Mouse (Mus musculus): Measurements from ENCODE around the gene Slc25a23. TPM values are rescaled to one million over a fixed set of nuclear protein-coding genes. Genes with fewer than 3 reads are reported as not detected.
"Not testable (repeated sequence)": the region's sequence is repeated elsewhere in the genome, so short reads cannot be mapped to it uniquely, and the experiment has no call there.

The Slc25a23 gene
- polyA plus RNA-seq, 1 experiment from 2014 or later, result 42.8 TPM

DNA sequence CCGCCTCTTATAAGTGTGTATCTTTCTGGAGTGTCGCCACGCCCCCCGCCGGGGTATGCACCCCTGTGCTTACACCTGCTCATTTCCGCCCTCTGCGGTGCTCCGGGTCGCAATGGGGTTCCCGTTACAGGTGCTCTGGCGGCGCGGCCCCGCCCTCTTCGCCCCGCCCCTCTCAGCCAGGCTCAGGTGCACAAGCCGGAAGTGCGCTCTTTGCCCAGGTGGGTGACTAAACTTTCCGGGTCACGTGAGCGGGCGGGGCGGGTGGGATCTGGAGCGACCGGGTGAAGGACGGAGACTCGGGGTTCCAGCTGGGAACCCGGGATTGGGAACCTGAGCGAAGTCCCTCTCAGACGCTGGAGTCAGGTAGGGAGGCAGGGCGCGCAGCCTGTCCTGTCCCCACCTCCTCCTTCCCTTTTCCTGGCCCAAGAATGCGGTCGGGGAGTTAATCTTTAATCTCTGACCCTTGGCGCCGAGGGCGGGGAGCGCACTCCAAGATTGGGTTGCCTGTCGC is 2.4 kb upstream of the Slc25a23 start:
- Histone ChIP-seq H3K4me2 (ENCODE audit: low read length) (peak overlapping the region; percentile 62), H3K4me3 (ENCODE audit: low read depth, low read length) (peak overlapping the region; percentile 37), H3K9ac (ENCODE audit: low read depth, low read length) (peak overlapping the region; percentile 15), H3K36me3 (ENCODE audit: control insufficient read depth, insufficient read depth, low read length) (no peaks in the 10 kb centered on the region), H3K9me3 (replicated peaks; ENCODE audit: control insufficient read depth, low read length, poor library complexity, severe bottlenecking) (no peaks in the 10 kb centered on the region), H3K27me3 (ENCODE audit: control insufficient read depth, insufficient read depth, low read depth, low read length) (peaks cover 31% of the 10 kb centered on the region), H3K27ac (ENCODE audit: low read length) (no peak overlapping the region), H3K4me1 (ENCODE audit: control insufficient read depth, insufficient read depth, low read length) (peaks cover 25% of the 10 kb centered on the region)
- WGBS, result under 1% methylated on average over 38 of the region's 39 CpGs
- ATAC-seq, result no peak

- H3K36me3 ChIP-seq (ENCODE audit: control insufficient read depth, insufficient read depth, low read length), result no peaks in the 10 kb centered on the region
- H3K4me2 ChIP-seq (ENCODE audit: low read length), result peak overlapping the region; percentile 66
- no peak overlapping the region for H3K9ac ChIP-seq (ENCODE audit: low read depth, low read length)
- H3K9me3 ChIP-seq (replicated peaks; ENCODE audit: control insufficient read depth, low read length, poor library complexity, severe bottlenecking), result no peaks in the 10 kb centered on the region
- 39% methylated on average over 10 of the region's 10 CpGs for WGBS
- peak overlapping the region; percentile 91 for H3K4me3 ChIP-seq (ENCODE audit: low read depth, low read length)
- peaks cover 31% of the 10 kb centered on the region for H3K27me3 ChIP-seq (ENCODE audit: control insufficient read depth, insufficient read depth, low read depth, low read length)
- no peak for ATAC-seq
- no peak overlapping the region for H3K27ac ChIP-seq (ENCODE audit: low read length)
- peaks cover 25% of the 10 kb centered on the region for H3K4me1 ChIP-seq (ENCODE audit: control insufficient read depth, insufficient read depth, low read length)
These were observed 1.4 kb upstream of the Slc25a23 start for GRCm38 (mm10) chr17:57061069-57061468.

- H3K27me3 ChIP-seq (ENCODE audit: control insufficient read depth, insufficient read depth, low read depth, low read length), result peaks cover 31% of the 10 kb centered on the region
- peak overlapping the region; percentile 87; the same call in 1 of the 2 replicates for H3K9ac ChIP-seq (ENCODE audit: low read depth, low read length)
- H3K36me3 ChIP-seq (ENCODE audit: control insufficient read depth, insufficient read depth, low read length), result no peaks in the 10 kb centered on the region
- peaks cover 25% of the 10 kb centered on the region for H3K4me1 ChIP-seq (ENCODE audit: control insufficient read depth, insufficient read depth, low read length)
- peak overlapping the region; percentile 66 for H3K4me2 ChIP-seq (ENCODE audit: low read length)
- 0% methylated on average over 44 of the region's 44 CpGs for WGBS
- no peaks in the 10 kb centered on the region for H3K9me3 ChIP-seq (replicated peaks; ENCODE audit: control insufficient read depth, low read length, poor library complexity, severe bottlenecking)
- peak overlapping the region; percentile 91 for H3K4me3 ChIP-seq (ENCODE audit: low read depth, low read length)
- H3K27ac ChIP-seq (ENCODE audit: low read length), result peak overlapping the region; percentile 85
- ATAC-seq, result peak; percentile 93
These were observed 653 bp upstream of the Slc25a23 start for GRCm38 (mm10) chr17:57060231-57060801.

DNA sequence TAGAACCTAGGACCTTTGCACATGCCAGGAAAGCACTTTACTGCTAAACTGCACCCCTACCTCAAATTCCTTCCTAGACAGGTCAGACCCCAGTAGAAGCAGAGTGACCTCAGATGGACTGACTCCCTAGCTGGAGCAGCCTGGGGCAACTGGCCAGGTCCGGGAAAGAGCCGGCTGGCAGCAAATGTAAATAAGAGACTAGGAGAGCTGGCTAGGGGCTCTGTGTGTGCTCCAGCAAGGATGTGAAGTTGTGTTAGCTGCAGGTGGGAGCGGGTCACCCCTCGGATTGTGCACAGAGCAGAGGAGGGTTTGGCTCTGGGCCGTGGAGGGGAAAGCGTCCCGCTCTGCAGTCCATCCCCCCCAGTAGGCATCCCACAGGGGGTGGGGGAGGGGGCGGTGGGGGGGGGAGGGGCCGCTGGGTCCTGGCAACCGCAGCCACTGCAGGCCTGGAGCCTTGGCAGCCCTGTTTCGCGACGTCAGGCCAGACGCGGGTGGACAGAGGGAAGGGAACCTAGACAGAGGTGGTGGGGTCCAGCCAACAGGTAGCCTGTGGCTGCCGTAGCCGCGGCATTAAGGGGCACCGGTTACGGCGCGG is 675 bp downstream of the Slc25a23 start, which contains the start of gene Crb3:
Gene Crb3, plus strand, starts transcription at position 215 of the 595 bp plus-strand sequence.
- peaks cover 25% of the 10 kb centered on the region for H3K4me1 ChIP-seq (ENCODE audit: control insufficient read depth, insufficient read depth, low read length)
- peaks cover 3% of the 10 kb centered on the region; the same call in 1 of the 2 replicates for H3K36me3 ChIP-seq (ENCODE audit: control insufficient read depth, insufficient read depth, low read length)
- ATAC-seq, result peak; percentile 2
- H3K27ac ChIP-seq (ENCODE audit: low read length), result peak within 1 kb of the TSS; percentile 85
- WGBS, result 0% methylated on average over 10 of the region's 22 CpGs
- H3K9me3 ChIP-seq (replicated peaks; ENCODE audit: control insufficient read depth, low read length, poor library complexity, severe bottlenecking), result no peaks in the 10 kb centered on the region
- H3K9ac ChIP-seq (ENCODE audit: low read depth, low read length), result peak within 1 kb of the TSS; percentile 87
- H3K4me2 ChIP-seq (ENCODE audit: low read length), result peak within 1 kb of the TSS; percentile 66
- peaks cover 26% of the 10 kb centered on the region for H3K27me3 ChIP-seq (ENCODE audit: control insufficient read depth, insufficient read depth, low read depth, low read length)
- peak within 1 kb of the TSS; percentile 91 for H3K4me3 ChIP-seq (ENCODE audit: low read depth, low read length)

DNA sequence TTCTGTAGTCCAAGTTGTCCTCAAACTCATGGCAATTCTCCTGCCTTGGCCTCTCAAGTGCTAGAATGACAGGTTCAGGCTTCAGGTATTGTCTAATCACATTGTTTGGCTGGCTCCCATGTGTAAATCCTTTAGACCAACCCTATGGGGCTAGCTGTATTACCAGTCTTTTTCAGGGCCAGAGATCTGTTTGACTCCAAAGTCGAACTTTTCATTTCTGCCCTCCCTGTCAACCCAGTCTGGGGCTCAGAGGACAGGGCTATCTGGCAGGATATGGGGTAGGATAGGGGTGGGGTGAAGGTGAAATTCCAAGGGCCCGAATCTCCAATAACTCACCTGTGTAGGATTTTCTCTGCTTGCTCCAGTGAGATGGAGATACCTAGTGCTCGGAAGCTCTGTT is 3.4 kb downstream of the Slc25a23 start:
- peaks cover 19% of the 10 kb centered on the region for H3K36me3 ChIP-seq (ENCODE audit: control insufficient read depth, insufficient read depth, low read length)
- ATAC-seq, result no peak
- H3K27me3 ChIP-seq (ENCODE audit: control insufficient read depth, insufficient read depth, low read depth, low read length), result peaks cover 3% of the 10 kb centered on the region
- no peak overlapping the region for H3K4me2 ChIP-seq (ENCODE audit: low read length)
- no peak overlapping the region for H3K27ac ChIP-seq (ENCODE audit: low read length)
- no peak overlapping the region for H3K9ac ChIP-seq (ENCODE audit: low read depth, low read length)
- WGBS, result 94% methylated on average over 3 of the region's 3 CpGs
- no peaks in the 10 kb centered on the region for H3K9me3 ChIP-seq (replicated peaks; ENCODE audit: control insufficient read depth, low read length, poor library complexity, severe bottlenecking)
- H3K4me3 ChIP-seq (ENCODE audit: low read depth, low read length), result no peak overlapping the region
- H3K4me1 ChIP-seq (ENCODE audit: control insufficient read depth, insufficient read depth, low read length), result peaks cover 16% of the 10 kb centered on the region

GRCm38 (mm10) chr17:57051679-57052078 is 8.0 kb downstream of the Slc25a23 start:
- H3K27me3 ChIP-seq (ENCODE audit: control insufficient read depth, insufficient read depth, low read depth, low read length); ATAC-seq; H3K4me3 ChIP-seq (ENCODE audit: low read depth, low read length); H3K4me2 ChIP-seq (ENCODE audit: low read length); H3K4me1 ChIP-seq (ENCODE audit: control insufficient read depth, insufficient read depth, low read length); H3K27ac ChIP-seq (ENCODE audit: low read length); H3K9ac ChIP-seq (ENCODE audit: low read depth, low read length); H3K9me3 ChIP-seq (replicated peaks; ENCODE audit: control insufficient read depth, low read length, poor library complexity, severe bottlenecking): not testable (repeated sequence)
- WGBS, result 91% methylated on average over 3 of the region's 4 CpGs
- peaks cover 24% of the 10 kb centered on the region for H3K36me3 ChIP-seq (ENCODE audit: control insufficient read depth, insufficient read depth, low read length)

- WGBS, result 96% methylated on average over 3 of the region's 3 CpGs
- Histone ChIP-seq H3K9ac (ENCODE audit: low read depth, low read length) (no peak overlapping the region), H3K9me3 (replicated peaks; ENCODE audit: control insufficient read depth, low read length, poor library complexity, severe bottlenecking) (no peaks in the 10 kb centered on the region), H3K27me3 (ENCODE audit: control insufficient read depth, insufficient read depth, low read depth, low read length) (no peaks in the 10 kb centered on the region), H3K27ac (ENCODE audit: low read length) (no peak overlapping the region), H3K4me2 (ENCODE audit: low read length) (no peak overlapping the region), H3K36me3 (ENCODE audit: control insufficient read depth, insufficient read depth, low read length) (peaks cover 26% of the 10 kb centered on the region), H3K4me1 (ENCODE audit: control insufficient read depth, insufficient read depth, low read length) (no peaks in the 10 kb centered on the region), H3K4me3 (ENCODE audit: low read depth, low read length) (no peak overlapping the region)
- ATAC-seq, result no peak
These were observed 10.8 kb downstream of the Slc25a23 start for GRCm38 (mm10) chr17:57048816-57049215.

GRCm38 (mm10) chr17:57047406-57047805 is 12.3 kb downstream of the Slc25a23 start:
- Histone ChIP-seq H3K9ac (ENCODE audit: low read depth, low read length) (no peak overlapping the region), H3K4me2 (ENCODE audit: low read length) (no peak overlapping the region), H3K4me1 (ENCODE audit: control insufficient read depth, insufficient read depth, low read length) (no peaks in the 10 kb centered on the region), H3K9me3 (replicated peaks; ENCODE audit: control insufficient read depth, low read length, poor library complexity, severe bottlenecking) (no peaks in the 10 kb centered on the region), H3K27ac (ENCODE audit: low read length) (no peak overlapping the region), H3K4me3 (ENCODE audit: low read depth, low read length) (no peak overlapping the region), H3K36me3 (ENCODE audit: control insufficient read depth, insufficient read depth, low read length) (peaks cover 14% of the 10 kb centered on the region), H3K27me3 (ENCODE audit: control insufficient read depth, insufficient read depth, low read depth, low read length) (no peaks in the 10 kb centered on the region)
- ATAC-seq, result no peak
- 32% methylated on average over 5 of the region's 5 CpGs for WGBS

GRCm38 (mm10) chr17:57041554-57041953 is 18.1 kb downstream of the Slc25a23 start, which contains the start of gene Slc25a41:
TSS of gene Slc25a41 (minus strand) at chr17:57041654.
- H3K9ac ChIP-seq (ENCODE audit: low read depth, low read length), result no peak within 1 kb of the TSS
- no peaks in the 10 kb centered on the region for H3K4me1 ChIP-seq (ENCODE audit: control insufficient read depth, insufficient read depth, low read length)
- H3K4me3 ChIP-seq (ENCODE audit: low read depth, low read length), result no peak within 1 kb of the TSS
- 0 out of 2 replicates have a peak, but pooled peaks cover 2% of the 10 kb centered on the region for H3K27me3 ChIP-seq (ENCODE audit: control insufficient read depth, insufficient read depth, low read depth, low read length)
- H3K9me3 ChIP-seq (replicated peaks; ENCODE audit: control insufficient read depth, low read length, poor library complexity, severe bottlenecking), result no peaks in the 10 kb centered on the region
- peaks cover 5% of the 10 kb centered on the region for H3K36me3 ChIP-seq (ENCODE audit: control insufficient read depth, insufficient read depth, low read length)
- H3K4me2 ChIP-seq (ENCODE audit: low read length), result no peak within 1 kb of the TSS
- H3K27ac ChIP-seq (ENCODE audit: low read length), result no peak within 1 kb of the TSS
- ATAC-seq, result no peak
- WGBS, result 70% methylated on average over 8 of the region's 8 CpGs

All from midbrain, embryonic 16.5 days (tissue).